Mouse (Mus musculus) c-Kit-positive CD71-positive TER-119-positive erythroid progenitor cells, embryonic 14.5 days (primary cell): ENCODE data around the gene Srsx.
"Not testable (repeated sequence)": the region's sequence is repeated elsewhere in the genome, so short reads cannot be mapped to it uniquely, and the experiment has no call there.

Experiments
- DNase-seq: peaks from one replicate; pipeline ENCODE4 v3.0.0-alpha.2; 2013; ENCODE audit warnings: low spot score

The Srsx gene

DNA sequence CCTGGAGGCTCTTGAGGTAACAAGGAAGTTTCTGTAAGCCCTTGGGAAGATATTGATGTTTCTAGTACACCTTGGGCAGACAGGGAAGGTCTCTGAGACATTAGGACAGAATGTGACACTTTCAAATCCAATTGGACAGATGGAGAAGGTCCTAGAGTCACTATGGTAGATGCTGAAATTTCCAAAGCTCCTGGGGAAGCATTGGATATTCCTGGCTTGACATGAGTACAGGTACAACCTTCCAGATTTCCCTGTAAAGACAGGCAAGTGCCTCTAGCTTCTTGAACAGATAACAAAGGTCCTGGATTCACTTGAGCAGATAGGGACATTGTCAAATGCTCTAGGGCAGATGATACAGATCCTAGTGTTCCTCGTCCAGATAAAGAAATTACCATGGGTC, at the start of gene Srsx:
Gene Srsx, minus strand, starts transcription at position 101 of the 400 bp plus-strand sequence.
- DNase-seq = not testable (repeated sequence)

- not testable (repeated sequence) for DNase-seq
These were observed 24.5 kb upstream of the Srsx start, which contains the start of gene Gm17577 for GRCm38 (mm10) chrX:123246807-123247206. Gene Gm17577 (minus strand): TSS chrX:123246907.
